Mouse (Mus musculus) midbrain, embryonic 14.5 days (tissue): Measurements from ENCODE around the gene Pax1. TPM values are rescaled to one million over a fixed set of nuclear protein-coding genes. Genes with fewer than 3 reads are reported as not detected.

Experiments
- ATAC-seq: fragments of 200-750 bp; cut with Nextera tagmentation; 2 replicates; pipeline ENCODE4 v1.8.0; 2017; ENCODE audit warnings: moderate number of reproducible peaks, moderate library complexity; ENCODE audit not compliant: low FRiP score, low TSS enrichment
- DNase-seq: peaks from one replicate; pipeline ENCODE4 v3.0.0-alpha.2; 2015
- H3K27ac ChIP-seq: fragments of 300-500 bp; sonication (generic); replicated peaks from 2 replicates; pipeline ENCODE4 v1.5.1; 2014; ENCODE audit warnings: mild to moderate bottlenecking, low read depth, low read length, moderate library complexity
- H3K27me3 ChIP-seq: fragments of 300-500 bp; sonication (generic); 2 replicates; pipeline ENCODE4 v1.6.1; 2014; ENCODE audit warnings: low read length, control low read depth, mixed read lengths; ENCODE audit not compliant: control insufficient read depth, insufficient read depth
- H3K36me3 ChIP-seq: fragments of 300-500 bp; sonication (generic); 2 replicates; pipeline ENCODE4 v1.6.1; 2014; ENCODE audit warnings: low read length, control low read depth; ENCODE audit not compliant: control insufficient read depth, insufficient read depth
- H3K4me1 ChIP-seq: fragments of 300-500 bp; sonication (generic); 2 replicates; pipeline ENCODE4 v1.6.1; 2014; ENCODE audit warnings: mild to moderate bottlenecking, antibody characterized with exemption, low read length, control low read depth; ENCODE audit not compliant: control insufficient read depth, insufficient read depth
- H3K4me2 ChIP-seq: fragments of 300-500 bp; sonication (generic); 2 replicates; pipeline ENCODE4 v1.6.1; 2014; ENCODE audit warnings: mild to moderate bottlenecking, low read length, moderate library complexity
- H3K4me3 ChIP-seq: fragments of 300-500 bp; sonication (generic); replicated peaks from 2 replicates; pipeline ENCODE4 v1.5.1; 2014; ENCODE audit warnings: low read depth, low read length
- H3K9ac ChIP-seq: fragments of 300-500 bp; sonication (generic); replicated peaks from 2 replicates; pipeline ENCODE4 v1.6.1; 2014; ENCODE audit warnings: mild to moderate bottlenecking, low read length, moderate library complexity
- H3K9me3 ChIP-seq: fragments of 300-500 bp; sonication (generic); 2 replicates; pipeline ENCODE4 v1.6.1; 2016; ENCODE audit warnings: low read length, control low read depth, mixed read lengths; ENCODE audit not compliant: control insufficient read depth
- WGBS: fragments of 180-500 bp; shearing (Covaris S2); extraction: QIAGEN DNeasy Blood & Tissue Kit; methylation state at CpG from one replicate; pipeline ENCODE4 v1.1.7; 2014; 5-methylcytosine and 5-hydroxymethylcytosine counted together
- polyA plus RNA-seq: library from polyadenylated mRNA; unstranded; fragments of >200 nt; fragmentation: Nextera tagmentation; extraction: Ambion mirVana; gene quantifications from 2 replicates; pipeline ENCODE4 v1.2.1, GENCODE M21; 2014

Gene Pax1
- polyA plus RNA-seq, 1 experiment from 2014 or later: not detected

DNA sequence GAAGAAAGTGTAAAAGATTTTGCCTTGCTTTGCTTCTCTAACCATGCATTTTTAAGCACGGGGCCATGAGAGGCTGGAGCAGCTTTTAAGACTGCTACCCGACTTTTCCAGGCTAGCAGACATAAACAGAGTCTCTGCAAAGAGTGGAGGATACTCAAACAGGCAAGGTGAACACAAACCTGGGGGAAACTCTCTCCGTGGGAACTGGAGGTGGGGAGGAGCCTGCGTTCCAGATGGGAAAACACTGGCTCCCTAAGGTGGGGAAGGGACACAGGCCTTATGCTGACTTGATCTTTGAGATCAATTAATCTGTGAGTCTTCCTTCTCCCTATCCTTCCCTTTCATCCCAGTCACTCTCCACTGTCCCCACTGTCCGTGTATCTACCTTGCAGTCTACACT lies 869 bp upstream of the Pax1 start:
- 0% methylated on average over 5 of the region's 5 CpGs for WGBS
- Histone ChIP-seq H3K9ac (no peak overlapping the region), H3K27ac (no peak overlapping the region), H3K36me3 (no peaks in the 10 kb centered on the region), H3K4me3 (no peak overlapping the region), H3K27me3 (peaks cover 98% of the 10 kb centered on the region), H3K9me3 (no peaks in the 10 kb centered on the region), H3K4me2 (no peak overlapping the region), H3K4me1 (0 out of 2 replicates have a peak, but pooled peaks cover 5% of the 10 kb centered on the region)
- no peak for ATAC-seq
- DNase-seq: peak; percentile 23

DNA sequence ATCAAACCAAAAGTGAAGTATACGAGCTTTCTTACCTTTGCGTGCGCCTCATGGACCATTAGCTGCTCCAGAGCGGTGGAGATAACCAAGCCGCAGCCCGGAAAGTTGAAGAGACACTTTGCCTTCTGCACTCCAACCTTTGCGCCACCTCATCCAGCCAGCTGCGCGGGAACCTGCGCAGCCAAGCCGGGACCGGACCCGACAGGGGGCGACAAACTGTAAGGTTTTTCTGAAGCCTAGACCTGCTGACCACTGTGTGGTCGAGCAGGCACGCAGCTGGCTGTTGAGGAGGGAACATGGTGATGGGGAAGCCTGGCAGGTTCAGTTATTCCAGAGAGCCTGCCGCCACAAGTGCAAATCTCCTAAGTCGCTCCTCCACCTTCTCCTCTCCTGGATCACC lies 591 bp downstream of the Pax1 start:
- peaks cover 1% of the 10 kb centered on the region; the same call in 1 of the 2 replicates for H3K9me3 ChIP-seq
- peaks cover 100% of the 10 kb centered on the region for H3K27me3 ChIP-seq
- H3K9ac ChIP-seq: no peak overlapping the region
- ATAC-seq: peak; percentile 41; the same call in 1 of the 2 replicates
- H3K4me3 ChIP-seq: no peak overlapping the region
- H3K27ac ChIP-seq: no peak overlapping the region
- 1% methylated on average over 18 of the region's 18 CpGs for WGBS
- H3K4me1 ChIP-seq: 0 out of 2 replicates have a peak, but pooled peaks cover 5% of the 10 kb centered on the region
- peak; percentile 71 for DNase-seq
- H3K36me3 ChIP-seq: no peaks in the 10 kb centered on the region
- H3K4me2 ChIP-seq: no peak overlapping the region

DNA sequence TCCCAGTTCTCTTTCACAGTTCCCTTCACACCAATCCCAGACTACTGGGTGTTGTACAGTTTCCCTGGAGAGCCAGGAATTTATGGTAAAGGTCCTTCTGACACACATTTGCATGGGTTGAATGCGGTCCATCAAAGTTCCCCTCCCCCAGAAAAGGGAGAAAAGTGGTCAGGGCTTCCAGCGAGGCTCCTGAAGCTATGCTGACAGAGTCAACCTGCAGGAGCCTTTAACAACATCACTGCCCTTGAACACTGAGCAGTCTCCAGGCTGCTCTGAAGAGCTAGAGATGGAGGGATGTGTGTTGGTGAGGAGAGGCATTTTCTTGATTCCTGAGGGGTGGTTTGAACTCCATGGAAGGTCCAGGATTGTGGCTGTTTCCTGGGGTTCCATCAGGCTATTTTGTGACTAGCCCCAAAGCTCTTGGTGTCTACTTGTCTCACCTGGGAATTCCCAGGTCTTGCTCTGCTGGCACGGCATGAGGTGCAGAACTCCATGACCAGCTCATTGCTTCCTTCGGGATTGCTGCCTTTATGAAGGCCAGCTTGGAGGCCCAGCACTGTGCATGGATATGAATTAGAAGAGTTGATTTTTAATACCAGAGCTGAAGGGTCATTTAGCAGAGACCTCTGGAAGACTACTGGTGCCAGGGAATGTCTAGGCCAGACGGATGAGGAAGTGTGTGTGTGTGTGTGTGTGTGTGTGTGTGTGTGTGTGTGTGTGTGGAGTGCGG lies 1.8 kb downstream of the Pax1 start:
- DNase-seq: no peak
- Histone ChIP-seq H3K9me3 (peaks cover 6% of the 10 kb centered on the region; the same call in 1 of the 2 replicates), H3K4me1 (0 out of 2 replicates have a peak, but pooled peaks cover 5% of the 10 kb centered on the region), H3K36me3 (no peaks in the 10 kb centered on the region), H3K27ac (no peak overlapping the region), H3K4me3 (no peak overlapping the region), H3K4me2 (no peak overlapping the region), H3K27me3 (peaks cover 100% of the 10 kb centered on the region), H3K9ac (no peak overlapping the region)
- no peak for ATAC-seq
- 3% methylated on average over 6 of the region's 6 CpGs for WGBS

DNA sequence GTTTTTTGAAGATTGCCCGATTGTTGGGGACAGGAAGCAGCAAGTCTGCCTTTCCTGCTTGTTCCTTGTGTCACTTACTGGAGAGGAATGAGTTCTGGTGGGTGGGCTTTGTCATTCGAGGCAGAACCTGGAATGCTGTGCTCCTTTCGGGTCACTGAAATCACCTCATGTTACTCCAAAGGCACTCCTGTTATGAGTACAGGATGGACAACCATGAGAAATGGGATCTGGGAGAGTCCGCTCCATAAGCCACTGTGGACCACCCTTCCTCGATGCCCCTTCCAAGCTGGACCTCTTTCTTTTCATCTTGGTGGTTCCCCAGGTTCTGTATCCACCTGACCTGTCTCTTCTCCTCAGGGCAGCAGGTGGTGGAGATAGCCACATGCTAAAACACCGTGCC lies 2.5 kb downstream of the Pax1 start:
- 0 out of 2 replicates have a peak, but pooled peaks cover 5% of the 10 kb centered on the region for H3K4me1 ChIP-seq
- H3K9me3 ChIP-seq: peaks cover 6% of the 10 kb centered on the region; the same call in 1 of the 2 replicates
- WGBS: 8% methylated on average over 6 of the region's 6 CpGs
- H3K4me2 ChIP-seq: no peak overlapping the region
- peaks cover 94% of the 10 kb centered on the region for H3K27me3 ChIP-seq
- no peak overlapping the region for H3K9ac ChIP-seq
- no peak overlapping the region for H3K27ac ChIP-seq
- no peaks in the 10 kb centered on the region for H3K36me3 ChIP-seq
- no peak overlapping the region for H3K4me3 ChIP-seq
- ATAC-seq (no peak), DNase-seq (no peak)

DNA sequence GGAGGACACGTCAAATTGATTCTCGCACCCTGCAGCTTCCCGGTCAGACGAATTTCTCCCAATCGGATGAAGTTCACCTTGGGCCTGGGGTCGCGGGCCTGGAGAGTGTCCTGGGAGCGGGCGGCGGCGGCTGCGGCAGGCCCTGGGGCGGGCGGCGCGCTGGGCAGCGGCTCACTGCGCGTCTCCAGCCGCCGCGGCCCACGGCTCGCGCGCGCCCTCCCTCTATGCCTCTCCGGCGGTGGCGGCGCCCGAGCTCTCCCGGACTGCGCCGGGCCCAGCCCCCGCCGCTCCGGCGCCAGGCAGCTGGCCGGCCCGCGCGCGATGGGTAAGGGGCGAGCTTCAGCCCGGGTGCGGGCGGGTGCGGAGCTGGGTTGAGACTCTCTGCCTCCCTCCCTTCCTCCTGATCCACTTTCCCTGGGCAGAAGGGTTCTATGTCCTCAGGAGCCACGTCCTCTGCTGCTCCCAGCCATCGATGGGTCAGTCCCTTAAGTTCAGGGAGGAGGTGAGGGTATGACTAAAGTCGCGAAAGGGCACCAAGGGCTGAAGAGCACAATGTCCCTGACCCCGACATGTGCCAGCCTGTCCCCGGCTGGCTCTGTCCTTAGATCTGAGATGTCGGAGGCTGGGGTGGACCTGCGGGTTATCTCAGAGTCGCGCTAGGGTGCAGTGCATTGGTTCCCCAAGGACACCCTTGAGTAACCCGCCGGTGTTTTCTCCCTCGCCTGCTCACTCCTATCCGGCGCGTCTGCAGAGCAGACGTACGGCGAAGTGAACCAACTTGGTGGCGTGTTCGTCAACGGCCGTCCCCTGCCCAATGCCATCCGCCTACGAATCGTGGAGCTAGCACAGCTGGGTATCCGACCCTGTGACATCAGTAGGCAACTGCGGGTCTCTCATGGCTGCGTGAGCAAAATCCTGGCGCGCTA lies 3.5 kb downstream of the Pax1 start:
- ATAC-seq (peak; percentile 38), DNase-seq (peak; percentile 47)
- H3K9me3 ChIP-seq: peaks cover 6% of the 10 kb centered on the region; the same call in 1 of the 2 replicates
- WGBS: under 1% methylated on average over 80 of the region's 80 CpGs
- H3K4me3 ChIP-seq: peak overlapping the region; percentile 25
- no peaks in the 10 kb centered on the region for H3K36me3 ChIP-seq
- H3K4me2 ChIP-seq: peak overlapping the region; percentile 47
- H3K27ac ChIP-seq: no peak overlapping the region
- H3K4me1 ChIP-seq: 0 out of 2 replicates have a peak, but pooled peaks cover 5% of the 10 kb centered on the region
- H3K9ac ChIP-seq: no peak overlapping the region
- H3K27me3 ChIP-seq: peaks cover 94% of the 10 kb centered on the region

DNA sequence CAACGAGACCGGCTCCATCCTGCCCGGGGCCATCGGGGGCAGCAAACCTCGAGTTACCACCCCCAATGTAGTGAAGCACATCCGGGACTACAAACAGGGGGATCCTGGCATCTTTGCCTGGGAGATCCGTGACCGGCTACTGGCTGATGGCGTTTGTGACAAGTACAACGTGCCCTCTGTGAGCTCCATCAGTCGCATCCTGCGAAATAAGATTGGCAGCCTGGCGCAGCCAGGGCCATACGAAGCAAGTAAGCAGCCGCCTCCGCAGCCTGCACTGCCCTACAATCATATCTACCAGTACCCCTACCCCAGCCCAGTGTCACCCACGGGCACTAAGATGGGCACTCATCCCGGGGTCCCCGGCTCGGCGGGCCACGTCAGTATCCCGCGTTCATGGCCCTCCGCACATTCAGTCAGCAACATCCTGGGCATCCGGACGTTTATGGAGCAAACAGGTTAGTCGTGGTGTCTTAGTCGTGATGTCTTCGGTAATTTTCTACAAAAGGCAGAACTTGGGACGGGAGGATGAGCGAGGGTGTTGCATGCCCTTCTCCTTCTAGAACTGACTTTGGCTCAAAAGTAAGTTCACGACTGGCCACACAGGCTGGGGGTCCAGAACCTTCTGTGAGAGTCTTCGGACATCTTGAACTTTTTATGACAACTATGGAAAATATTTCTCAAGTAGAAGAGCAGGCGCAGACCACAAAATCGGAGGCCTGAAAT lies 4.3 kb downstream of the Pax1 start:
- Histone ChIP-seq H3K36me3 (no peaks in the 10 kb centered on the region), H3K27ac (no peak overlapping the region), H3K9ac (no peak overlapping the region), H3K27me3 (peaks cover 94% of the 10 kb centered on the region), H3K4me3 (no peak overlapping the region; the same call in 1 of the 2 replicates), H3K9me3 (peaks cover 6% of the 10 kb centered on the region; the same call in 1 of the 2 replicates), H3K4me2 (no peak overlapping the region), H3K4me1 (0 out of 2 replicates have a peak, but pooled peaks cover 5% of the 10 kb centered on the region)
- 1% methylated on average over 36 of the region's 36 CpGs for WGBS
- ATAC-seq (no peak), DNase-seq (peak; percentile 29)

DNA sequence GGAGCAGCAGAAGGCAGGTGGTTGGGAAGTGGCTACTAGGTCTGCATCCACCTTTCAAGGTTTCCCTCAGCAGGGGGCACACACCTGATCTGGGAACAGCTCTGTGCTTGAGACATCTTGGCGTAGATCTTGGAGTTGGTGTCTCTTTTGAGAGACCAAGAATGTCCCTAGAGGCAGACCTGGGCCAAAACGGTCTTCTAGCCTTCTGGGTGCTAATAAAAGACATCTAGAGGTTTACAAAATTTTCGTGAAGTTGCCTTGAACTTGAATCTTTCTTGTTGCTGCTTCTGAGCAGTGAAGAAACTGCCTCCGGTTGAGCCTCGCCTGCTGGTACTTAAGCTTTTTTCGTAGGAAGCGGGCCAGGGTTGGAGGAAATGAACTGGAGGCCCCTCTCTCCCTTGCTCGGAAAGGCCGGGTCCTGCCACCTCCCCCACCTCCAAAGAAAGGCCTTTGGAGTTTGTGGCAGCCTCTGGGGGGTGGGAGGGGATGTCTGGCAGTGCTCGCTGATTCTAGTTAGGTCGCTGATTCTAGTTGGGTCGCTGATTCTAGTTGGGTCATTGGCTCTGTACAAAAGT lies 5.6 kb downstream of the Pax1 start:
- ATAC-seq (no peak), DNase-seq (peak; percentile 23)
- Histone ChIP-seq H3K27ac (no peak overlapping the region), H3K36me3 (no peaks in the 10 kb centered on the region), H3K4me1 (0 out of 2 replicates have a peak, but pooled peaks cover 5% of the 10 kb centered on the region), H3K27me3 (peaks cover 92% of the 10 kb centered on the region), H3K9ac (no peak overlapping the region), H3K4me2 (no peak overlapping the region), H3K9me3 (peaks cover 6% of the 10 kb centered on the region; the same call in 1 of the 2 replicates), H3K4me3 (no peak overlapping the region)
- 1% methylated on average over 12 of the region's 12 CpGs for WGBS
